Mouse (Mus musculus): Measurements from ENCODE around the gene Xpr1.

Gene Xpr1

GRCm38 (mm10) chr1:155416701-155417677, at the start of gene Xpr1:
TSS of gene Xpr1 (minus strand) at chr1:155417415.
- peak; percentile 94 for DNase-seq (ENCODE audit: low read depth, low spot score)

GRCm38 (mm10) chr1:155463442-155463841, 46.2 kb upstream of the Xpr1 start:
- no peak for DNase-seq (ENCODE audit: low read depth, low spot score)

- DNase-seq (ENCODE audit: low read depth, low spot score) = no peak
Observed at GRCm38 (mm10) chr1:155462582-155462981, 45.4 kb upstream of the Xpr1 start.

GRCm38 (mm10) chr1:155457532-155457931, 40.3 kb upstream of the Xpr1 start:
- DNase-seq (ENCODE audit: low read depth, low spot score) = peak; percentile 8

GRCm38 (mm10) chr1:155453180-155453579, 36.0 kb upstream of the Xpr1 start:
- no peak for DNase-seq (ENCODE audit: low read depth, low spot score)

- DNase-seq (ENCODE audit: low read depth, low spot score) = no peak
Observed at GRCm38 (mm10) chr1:155448932-155449331, 31.7 kb upstream of the Xpr1 start.

- DNase-seq (ENCODE audit: low read depth, low spot score) = no peak
Observed at GRCm38 (mm10) chr1:155447277-155447676, 30.1 kb upstream of the Xpr1 start.

- DNase-seq (ENCODE audit: low read depth, low spot score) = no peak
Observed at GRCm38 (mm10) chr1:155443115-155443514, 25.9 kb upstream of the Xpr1 start.

GRCm38 (mm10) chr1:155442521-155443001, 25.3 kb upstream of the Xpr1 start:
- no peak for DNase-seq (ENCODE audit: low read depth, low spot score)

GRCm38 (mm10) chr1:155439551-155439950, 22.3 kb upstream of the Xpr1 start:
- DNase-seq (ENCODE audit: low read depth, low spot score) = no peak

- no peak for DNase-seq (ENCODE audit: low read depth, low spot score)
Observed at GRCm38 (mm10) chr1:155438525-155438924, 21.3 kb upstream of the Xpr1 start.

GRCm38 (mm10) chr1:155429304-155429703, 12.1 kb upstream of the Xpr1 start:
- DNase-seq (ENCODE audit: low read depth, low spot score) = no peak

GRCm38 (mm10) chr1:155427126-155427865, 10.1 kb upstream of the Xpr1 start:
- no peak for DNase-seq (ENCODE audit: low read depth, low spot score)

GRCm38 (mm10) chr1:155425743-155426315, 8.6 kb upstream of the Xpr1 start:
- DNase-seq (ENCODE audit: low read depth, low spot score) = no peak

GRCm38 (mm10) chr1:155425285-155425684, 8.1 kb upstream of the Xpr1 start:
- no peak for DNase-seq (ENCODE audit: low read depth, low spot score)

- no peak for DNase-seq (ENCODE audit: low read depth, low spot score)
Observed at GRCm38 (mm10) chr1:155423801-155424200, 6.6 kb upstream of the Xpr1 start.

GRCm38 (mm10) chr1:155422022-155422421, 4.8 kb upstream of the Xpr1 start:
- no peak for DNase-seq (ENCODE audit: low read depth, low spot score)

- DNase-seq (ENCODE audit: low read depth, low spot score) = peak; percentile 53
Observed at GRCm38 (mm10) chr1:155416147-155416700, 991 bp downstream of the Xpr1 start.

- DNase-seq (ENCODE audit: low read depth, low spot score) = peak; percentile 12
Observed at GRCm38 (mm10) chr1:155415421-155415820, 1.8 kb downstream of the Xpr1 start.

GRCm38 (mm10) chr1:155412705-155413104, 4.5 kb downstream of the Xpr1 start:
- no peak for DNase-seq (ENCODE audit: low read depth, low spot score)

- no peak for DNase-seq (ENCODE audit: low read depth, low spot score)
Observed at GRCm38 (mm10) chr1:155408577-155408966, 8.6 kb downstream of the Xpr1 start.
